Mouse (Mus musculus) macrophage (primary cell): Measurements from ENCODE around the gene Isl2. TPM values are rescaled to one million over a fixed set of nuclear protein-coding genes. Genes with fewer than 3 reads are reported as not detected.

Experiments used
- H3K27ac ChIP-seq: fragments of 350-480 bp; formaldehyde crosslinking; 2 replicates; pipeline ENCODE4 v1.9.0; 2021
- H3K36me3 ChIP-seq: fragments of 350-480 bp; formaldehyde crosslinking; 2 replicates; pipeline ENCODE4 v1.9.0; 2021; ENCODE audit errors: inconsistent target
- H3K4me3 ChIP-seq: fragments of 350-480 bp; formaldehyde crosslinking; 2 replicates; pipeline ENCODE4 v1.9.0; 2021; ENCODE audit errors: inconsistent target
- H3K79me2 ChIP-seq: fragments of 350-480 bp; formaldehyde crosslinking; 2 replicates; pipeline ENCODE4 v1.9.0; 2021; ENCODE audit errors: inconsistent target
- WGBS: methylation state at CpG from one replicate; pipeline ENCODE4 v1.1.7; 2026; ENCODE audit warnings: inconsistent platforms; ENCODE audit not compliant: missing documents; 5-methylcytosine and 5-hydroxymethylcytosine counted together
- polyA plus RNA-seq: library from polyadenylated mRNA; stranded (reverse); fragments of 250-400 nt; gene quantifications from 3 replicates; pipeline ENCODE4 v1.2.4, GENCODE M21; 2018; ENCODE audit warnings: inconsistent platforms

The Isl2 gene
- polyA plus RNA-seq, 1 experiment from 2014 or later: not detected

- WGBS: 90% methylated on average over 3 of the region's 3 CpGs
- H3K27ac ChIP-seq: no peak overlapping the region
Measured at GRCm38 (mm10) chr9:55581414-55581813, 42.9 kb downstream of the Isl2 start.

GRCm38 (mm10) chr9:55586141-55586540 lies 47.7 kb downstream of the Isl2 start:
- H3K27ac ChIP-seq: no peak overlapping the region
- no peak overlapping the region for H3K4me3 ChIP-seq
- H3K79me2 ChIP-seq: no peaks in the 10 kb centered on the region
- no peaks in the 10 kb centered on the region for H3K36me3 ChIP-seq
- WGBS: 94% methylated on average over 6 of the region's 6 CpGs

More at GRCm38 (mm10) chr9:55581414-55581813, 42.9 kb downstream of the Isl2 start:
- Histone ChIP-seq H3K36me3 (no peaks in the 10 kb centered on the region), H3K4me3 (no peak overlapping the region), H3K79me2 (no peaks in the 10 kb centered on the region)

Other genes with a start within 250 kb of the Isl2 start
- gene Nrg4, start 211.8 kb upstream of the Isl2 start, polyA plus RNA-seq: 0.30 to 1.0 TPM (median 0.40 TPM) in 3 replicates
- gene Tmem266, start 211.8 kb upstream of the Isl2 start, polyA plus RNA-seq: 0.10 to 0.22 TPM in 2 of 3 replicates, not detected in the other
- 63.1 to 73.4 TPM (median 72.9 TPM) in 3 replicates for gene Etfa, start 26.4 kb upstream of the Isl2 start, polyA plus RNA-seq